Mouse (Mus musculus) forebrain, embryonic 16.5 days (tissue): ENCODE results near the gene Apol6. TPM values are rescaled to one million over a fixed set of nuclear protein-coding genes. Genes with fewer than 3 reads are reported as not detected.

ENCODE experiments used
- ATAC-seq: fragments of 200-750 bp; cut with Nextera tagmentation; 2 replicates; pipeline ENCODE4 v1.8.0; 2017; ENCODE audit warnings: mild to moderate bottlenecking, moderate library complexity
- H3K27ac ChIP-seq: fragments of 300-500 bp; sonication (generic); 2 replicates; pipeline ENCODE4 v1.5.1; 2014; ENCODE audit warnings: low read length, control low read depth
- H3K27me3 ChIP-seq: fragments of 300-500 bp; sonication (generic); replicated peaks from 2 replicates; pipeline ENCODE4 v1.6.1; 2014; ENCODE audit warnings: low read length; ENCODE audit not compliant: control insufficient read depth, insufficient read depth
- H3K36me3 ChIP-seq: fragments of 300-500 bp; sonication (generic); 2 replicates; pipeline ENCODE4 v1.6.1; 2014; ENCODE audit not compliant: control insufficient read depth, insufficient read depth
- H3K4me1 ChIP-seq: fragments of 300-500 bp; sonication (generic); replicated peaks from 2 replicates; pipeline ENCODE4 v1.6.1; 2014; ENCODE audit warnings: low read length; ENCODE audit not compliant: control insufficient read depth, insufficient read depth
- H3K4me2 ChIP-seq: fragments of 300-500 bp; sonication (generic); 2 replicates; pipeline ENCODE4 v1.6.1; 2014; ENCODE audit warnings: mild to moderate bottlenecking, low read length, control low read depth
- H3K4me3 ChIP-seq: fragments of 300-500 bp; sonication (generic); replicated peaks from 2 replicates; pipeline ENCODE4 v1.5.1; 2014; ENCODE audit warnings: mild to moderate bottlenecking, low read length, control low read depth
- H3K9ac ChIP-seq: fragments of 300-500 bp; sonication (generic); replicated peaks from 2 replicates; pipeline ENCODE4 v1.6.1; 2014; ENCODE audit warnings: low read depth, low read length, control low read depth
- H3K9me3 ChIP-seq: fragments of 300-500 bp; sonication (generic); 2 replicates; pipeline ENCODE4 v1.6.1; 2016; ENCODE audit warnings: low read length; ENCODE audit not compliant: control insufficient read depth
- WGBS: fragments of 180-500 bp; shearing (Covaris S2); extraction: QIAGEN DNeasy Blood & Tissue Kit; methylation state at CpG from one replicate; pipeline ENCODE4 v1.1.7; 2014; 5-methylcytosine and 5-hydroxymethylcytosine counted together
- polyA plus RNA-seq: library from polyadenylated mRNA; unstranded; fragments of >200 nt; fragmentation: Nextera tagmentation; extraction: Ambion mirVana; gene quantifications from 2 replicates; pipeline ENCODE4 v1.2.1, GENCODE M21; 2015

The Apol6 gene
- polyA plus RNA-seq, 1 experiment from 2014 or later = not detected

- H3K36me3 ChIP-seq = no peaks in the 10 kb centered on the region
- no peak overlapping the region for H3K9ac ChIP-seq
- H3K27me3 ChIP-seq = no peaks in the 10 kb centered on the region
- 91% methylated on average over 3 of the region's 3 CpGs for WGBS
- no peak for ATAC-seq
- H3K9me3 ChIP-seq = no peaks in the 10 kb centered on the region
- H3K4me2 ChIP-seq = no peak overlapping the region
- H3K4me3 ChIP-seq = no peak overlapping the region
- H3K27ac ChIP-seq = no peak overlapping the region
- peaks cover 6% of the 10 kb centered on the region for H3K4me1 ChIP-seq
Measured at GRCm38 (mm10) chr15:77027117-77027516, 17.4 kb upstream of the Apol6 start.

DNA sequence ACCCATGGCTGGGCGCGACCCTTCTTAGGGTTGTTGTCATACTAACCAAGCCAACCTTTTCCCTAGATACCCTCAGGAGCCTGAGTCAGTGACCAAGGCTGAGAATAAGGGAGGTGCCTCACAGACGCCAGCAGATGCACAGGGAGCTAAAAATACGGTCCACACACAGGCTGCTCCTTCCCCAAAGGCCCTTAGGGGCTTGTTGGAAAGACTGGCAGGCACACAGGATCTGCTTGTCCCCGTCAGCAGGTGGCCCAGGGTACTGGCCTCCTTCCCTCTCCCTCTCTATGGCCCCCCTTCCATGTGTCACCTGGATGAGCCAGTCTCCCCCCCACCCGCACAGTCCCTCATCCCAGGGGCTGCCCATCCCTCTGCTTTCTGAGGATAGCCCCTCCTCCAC is 16.9 kb upstream of the Apol6 start:
- no peak overlapping the region for H3K4me2 ChIP-seq
- H3K27ac ChIP-seq = no peak overlapping the region
- no peak overlapping the region for H3K9ac ChIP-seq
- WGBS = 82% methylated on average over 6 of the region's 6 CpGs
- no peak overlapping the region for H3K4me3 ChIP-seq
- H3K27me3 ChIP-seq = no peaks in the 10 kb centered on the region
- no peaks in the 10 kb centered on the region for H3K9me3 ChIP-seq
- no peak for ATAC-seq
- H3K4me1 ChIP-seq = peaks cover 6% of the 10 kb centered on the region
- no peaks in the 10 kb centered on the region for H3K36me3 ChIP-seq

DNA sequence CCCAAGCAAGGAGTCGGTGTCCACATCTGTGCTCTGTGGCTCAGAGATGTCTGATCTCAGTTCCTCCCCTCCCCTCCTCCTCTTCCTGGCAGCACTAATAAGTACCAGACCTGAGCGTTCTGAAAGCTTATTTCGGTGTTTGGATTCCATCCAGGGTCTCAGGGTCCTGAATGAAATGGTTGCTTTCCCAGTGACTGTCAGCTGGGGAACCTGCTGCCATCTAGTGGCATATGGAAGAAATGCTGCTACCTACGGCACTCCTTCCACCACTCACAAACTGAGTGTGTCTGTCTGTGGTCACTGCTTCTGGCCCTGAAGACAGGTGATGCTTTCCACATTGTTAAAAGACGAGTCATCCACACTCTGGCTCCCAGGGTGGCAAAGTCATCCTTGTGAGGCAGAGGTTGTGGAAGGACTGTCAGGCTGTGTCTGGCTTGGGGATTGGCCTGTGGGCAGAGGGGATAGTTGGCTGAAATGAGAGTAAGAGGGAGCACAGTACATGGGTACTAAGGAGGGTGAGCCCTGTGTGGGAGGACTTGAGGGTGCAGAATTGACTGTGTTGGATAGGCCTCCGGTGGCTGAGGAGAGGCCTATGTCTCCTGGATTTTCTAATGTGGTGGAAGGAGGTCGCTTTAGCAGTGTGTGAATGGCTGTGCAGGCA is 15.1 kb upstream of the Apol6 start:
- Histone ChIP-seq H3K9ac (no peak overlapping the region), H3K4me2 (no peak overlapping the region), H3K4me3 (no peak overlapping the region), H3K27me3 (no peaks in the 10 kb centered on the region), H3K4me1 (peaks cover 6% of the 10 kb centered on the region), H3K9me3 (no peaks in the 10 kb centered on the region), H3K36me3 (no peaks in the 10 kb centered on the region), H3K27ac (no peak overlapping the region)
- peak; percentile 69 for ATAC-seq
- 24% methylated on average over 7 of the region's 7 CpGs for WGBS

GRCm38 (mm10) chr15:77031271-77031670 is 13.3 kb upstream of the Apol6 start:
- H3K9ac ChIP-seq = no peak overlapping the region
- no peak overlapping the region for H3K27ac ChIP-seq
- no peaks in the 10 kb centered on the region for H3K36me3 ChIP-seq
- H3K27me3 ChIP-seq = no peaks in the 10 kb centered on the region
- H3K4me2 ChIP-seq = no peak overlapping the region
- WGBS = 46% methylated on average over 3 of the region's 3 CpGs
- H3K4me1 ChIP-seq = peaks cover under 1% of the 10 kb centered on the region
- H3K9me3 ChIP-seq = no peaks in the 10 kb centered on the region
- no peak for ATAC-seq
- H3K4me3 ChIP-seq = no peak overlapping the region

DNA sequence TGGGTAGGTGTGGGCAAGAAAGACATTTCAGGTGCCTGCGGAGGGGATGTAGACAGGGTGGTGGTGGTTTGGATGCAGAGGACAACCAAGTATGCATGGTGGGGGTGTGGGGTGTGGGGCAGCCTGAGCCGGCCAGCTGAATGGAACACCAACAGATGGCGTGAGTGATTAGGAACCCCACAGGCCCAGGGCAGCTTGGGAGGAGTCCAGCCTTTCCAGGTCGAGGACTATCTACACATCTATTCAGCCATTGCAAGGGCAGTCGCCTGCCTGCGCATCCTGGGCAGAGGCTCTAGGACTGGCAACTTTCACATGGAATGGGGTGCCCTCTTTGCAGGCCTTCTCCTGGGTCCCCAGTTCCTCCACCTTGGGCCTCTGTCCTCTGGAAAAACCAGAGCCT is 10.0 kb upstream of the Apol6 start:
- ATAC-seq = no peak
- Histone ChIP-seq H3K36me3 (no peaks in the 10 kb centered on the region), H3K9ac (no peak overlapping the region), H3K4me1 (peaks cover 5% of the 10 kb centered on the region; the same call in 1 of the 2 replicates), H3K27ac (no peak overlapping the region), H3K4me3 (no peak overlapping the region), H3K27me3 (no peaks in the 10 kb centered on the region), H3K9me3 (no peaks in the 10 kb centered on the region), H3K4me2 (no peak overlapping the region)
- WGBS = 74% methylated on average over 6 of the region's 6 CpGs

DNA sequence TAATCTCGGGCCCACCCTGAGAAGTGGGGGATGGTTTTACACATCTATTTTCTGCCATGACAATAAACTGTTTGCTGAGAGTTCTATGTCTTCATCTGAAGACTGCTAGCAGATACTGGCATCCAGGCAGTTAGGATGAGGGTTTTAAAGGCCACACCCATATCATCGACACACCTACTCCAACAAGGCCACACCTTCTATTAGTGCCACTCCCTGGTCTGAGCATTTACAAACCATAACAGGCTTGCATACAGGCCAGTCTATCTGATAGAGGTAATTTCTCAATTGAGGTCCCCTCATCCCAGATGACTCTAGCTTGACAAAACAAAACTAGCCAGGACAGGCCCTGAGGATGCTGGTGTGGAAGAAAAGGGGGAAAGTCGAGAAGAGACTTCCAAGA is 8.9 kb upstream of the Apol6 start:
- Histone ChIP-seq H3K4me2 (no peak overlapping the region), H3K4me1 (peaks cover 5% of the 10 kb centered on the region; the same call in 1 of the 2 replicates), H3K36me3 (no peaks in the 10 kb centered on the region), H3K4me3 (no peak overlapping the region), H3K9me3 (no peaks in the 10 kb centered on the region), H3K27me3 (no peaks in the 10 kb centered on the region), H3K9ac (no peak overlapping the region), H3K27ac (no peak overlapping the region)
- ATAC-seq = no peak
- WGBS = 91% methylated on average over 3 of the region's 3 CpGs

DNA sequence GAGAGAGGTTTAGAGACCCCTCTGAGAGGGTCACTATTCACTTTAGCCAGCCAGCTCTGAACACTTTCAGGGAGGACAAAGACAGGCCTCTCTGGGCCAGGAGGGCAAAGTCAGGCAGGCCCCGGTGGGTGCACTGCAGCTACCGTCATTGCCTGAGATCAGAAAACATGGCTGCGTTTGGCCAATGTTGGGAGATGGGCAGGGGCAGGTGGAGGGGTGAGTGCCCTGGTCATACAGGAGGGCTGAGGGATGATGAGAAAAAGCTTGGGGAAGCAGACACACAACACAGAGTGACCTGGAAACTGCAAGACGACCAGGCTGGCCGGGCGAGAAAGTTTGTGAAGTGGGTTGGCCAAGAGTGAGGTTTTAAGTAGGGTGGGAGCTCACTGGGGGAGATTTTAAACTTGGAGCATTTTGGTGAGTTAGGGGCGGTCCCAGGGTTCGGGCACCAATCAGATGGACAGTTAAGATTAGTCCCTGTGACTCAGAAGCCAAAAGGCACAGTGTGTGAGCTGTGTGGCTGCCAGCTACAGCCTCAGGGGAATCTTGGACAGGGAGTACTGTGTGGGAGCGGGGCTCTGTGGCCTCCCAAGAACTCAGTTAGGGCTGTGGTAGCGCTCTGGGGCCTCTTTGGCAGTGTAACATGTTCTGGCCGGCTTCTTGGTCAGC is 8.1 kb upstream of the Apol6 start:
- no peak overlapping the region for H3K4me3 ChIP-seq
- no peaks in the 10 kb centered on the region for H3K27me3 ChIP-seq
- H3K27ac ChIP-seq = no peak overlapping the region
- H3K4me2 ChIP-seq = no peak overlapping the region
- no peak for ATAC-seq
- H3K36me3 ChIP-seq = no peaks in the 10 kb centered on the region
- H3K4me1 ChIP-seq = peaks cover 5% of the 10 kb centered on the region; the same call in 1 of the 2 replicates
- no peak overlapping the region for H3K9ac ChIP-seq
- 75% methylated on average over 11 of the region's 11 CpGs for WGBS
- no peaks in the 10 kb centered on the region for H3K9me3 ChIP-seq

- no peak overlapping the region for H3K4me3 ChIP-seq
- no peak overlapping the region for H3K9ac ChIP-seq
- H3K4me2 ChIP-seq = no peak overlapping the region
- H3K36me3 ChIP-seq = no peaks in the 10 kb centered on the region
- no peaks in the 10 kb centered on the region for H3K9me3 ChIP-seq
- H3K4me1 ChIP-seq = peaks cover 5% of the 10 kb centered on the region; the same call in 1 of the 2 replicates
- no peak overlapping the region for H3K27ac ChIP-seq
- 32% methylated on average over 2 of the region's 2 CpGs for WGBS
- no peak for ATAC-seq
- H3K27me3 ChIP-seq = no peaks in the 10 kb centered on the region
Measured at GRCm38 (mm10) chr15:77036989-77037277, 7.6 kb upstream of the Apol6 start.

DNA sequence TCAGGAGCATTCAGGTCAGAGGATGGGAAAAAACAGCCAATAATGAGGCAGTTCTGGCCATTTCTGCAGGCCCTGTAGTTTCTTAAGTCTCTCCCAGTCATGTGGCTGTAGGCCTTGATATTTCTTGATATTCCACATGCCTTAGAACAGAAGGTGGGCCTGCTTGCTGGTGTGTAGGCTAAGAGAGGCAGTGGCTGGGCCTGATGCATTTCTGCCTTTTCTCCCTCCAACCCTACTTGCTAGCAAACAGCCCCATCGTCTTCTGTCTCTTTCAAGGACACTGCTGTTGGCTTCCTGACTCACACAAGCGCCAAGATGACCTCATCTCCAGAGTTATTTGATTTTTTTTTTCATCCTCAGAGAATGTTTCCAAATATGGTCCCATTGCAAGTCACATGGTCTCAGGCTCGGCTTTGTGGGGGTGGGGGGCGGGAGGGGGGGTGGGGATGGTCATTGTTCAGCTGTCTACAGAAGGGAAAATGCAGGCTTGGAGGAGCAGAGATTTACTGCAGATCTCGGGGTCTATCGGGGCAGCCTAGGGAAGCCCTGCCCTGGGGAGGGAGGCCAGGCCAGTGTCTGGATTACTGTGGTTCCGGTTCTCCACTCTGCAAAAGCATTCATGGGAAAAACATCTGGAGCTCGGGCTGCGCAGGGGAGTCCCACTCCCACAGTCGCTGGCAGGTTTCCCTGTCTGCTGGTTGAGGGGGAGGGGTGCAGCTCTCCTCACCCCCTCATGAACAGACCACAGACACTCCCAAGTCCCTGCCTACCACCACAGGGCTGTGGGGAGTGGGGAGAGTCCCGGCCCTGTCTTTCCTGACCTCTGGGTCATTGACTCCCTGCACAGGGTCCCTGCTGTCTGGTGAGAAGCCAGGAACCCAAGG is 7.0 kb upstream of the Apol6 start:
- H3K9me3 ChIP-seq = no peaks in the 10 kb centered on the region
- H3K4me2 ChIP-seq = no peak overlapping the region
- no peak for ATAC-seq
- peaks cover 5% of the 10 kb centered on the region; the same call in 1 of the 2 replicates for H3K4me1 ChIP-seq
- WGBS = 45% methylated on average over 11 of the region's 11 CpGs
- peak overlapping the region; percentile 3; the same call in 1 of the 2 replicates for H3K27ac ChIP-seq
- no peak overlapping the region for H3K4me3 ChIP-seq
- no peak overlapping the region for H3K9ac ChIP-seq
- no peaks in the 10 kb centered on the region for H3K27me3 ChIP-seq
- no peaks in the 10 kb centered on the region for H3K36me3 ChIP-seq
